Comparison of ENCODE assay signal across 27 mouse cellular contexts in genomic region chr15:98482701-98483100, GRCm38 (mm10). TPM values are rescaled to one million over a fixed set of nuclear protein-coding genes. Genes with fewer than 3 reads are reported as not detected.
DNase-seq lines count a peak whose midpoint lies in the region; ATAC-seq and TF ChIP-seq lines count a peak whose summit lies in the region.
"Had no signal": no experiment of that assay in that cellular context is flagged by ENCODE, and none has a peak within 500 bp of the region (broad histone marks: within the 10 kb centered on the region; RNA-seq: fewer than 3 reads in every experiment).

TSS of gene Lalba (minus strand) at chr15:98482721.

- no peak for TF ChIP-seq POLR2A in lung, adult 2 months (IDR thresholded peaks at IDR 0.05; ENCODE audit: borderline replicate concordance, extremely low read depth, low read depth, low read length)

- peak; percentile 25 for DNase-seq in adrenal gland, postnatal 14 days
- no peak for DNase-seq in adrenal gland, adult 8-10 months
- DNase-seq in heart, postnatal 0 days (ENCODE audit: low spot score), result no peak
- DNase-seq in heart, postnatal 25 days (ENCODE audit: low spot score), result no peak
- DNase-seq in lung, embryonic 14.5 days, result peak; percentile 16
- no peak for DNase-seq in lung, adult 2 months
- DNase-seq: adrenal gland, postnatal 10 days; cerebellum, adult 11-12 months; cerebellum, postnatal 14 days; embryo, embryonic 11 days; layer of hippocampus, adult 9-11 months; liver, embryonic 13.5 days; thymus, postnatal 36 days had no signal

- H3K4me1 ChIP-seq in heart, postnatal 0 days (ENCODE audit: control insufficient read depth, insufficient read depth), result no peaks in the 10 kb centered on the region
- no peaks in the 10 kb centered on the region for H3K4me1 ChIP-seq in lung, embryonic 14.5 days (ENCODE audit: insufficient read depth)
- H3K4me1 ChIP-seq in lung, adult 2 months (ENCODE audit: control insufficient read depth, insufficient read depth, low read length), result peaks cover 11% of the 10 kb centered on the region
- no peaks in the 10 kb centered on the region for H3K4me1 ChIP-seq in midbrain, embryonic 15.5 days
- H3K4me1 ChIP-seq: hindbrain, embryonic 15.5 days; intestine, embryonic 15.5 days; limb, embryonic 12.5 days; liver, embryonic 13.5 days; midbrain, embryonic 13.5 days; neural tube, embryonic 13.5 days had no signal

- TF ChIP-seq EP300 in heart, postnatal 0 days (IDR thresholded peaks at IDR 0.05; ENCODE audit: low read depth), result 0 out of 2 replicates have a peak, but pooled peaks have one; percentile 36

- no peak within 1 kb of the TSS for H3K4me3 ChIP-seq in heart, postnatal 0 days (ENCODE audit: low read depth, low read length)
- H3K4me3 ChIP-seq in lung, embryonic 14.5 days (ENCODE audit: low read depth, low read length), result no peak within 1 kb of the TSS
- H3K4me3 ChIP-seq in lung, adult 2 months (replicated peaks; ENCODE audit: extremely low read depth, low read depth, low read length), result no peak within 1 kb of the TSS
- H3K4me3 ChIP-seq in macrophage (ENCODE audit: inconsistent target), result no peak within 1 kb of the TSS
- H3K4me3 ChIP-seq in midbrain, embryonic 15.5 days, result no peak within 1 kb of the TSS
- H3K4me3 ChIP-seq: hindbrain, embryonic 15.5 days; intestine, embryonic 15.5 days; left cerebral cortex, adult 2 months; limb, embryonic 12.5 days; liver, embryonic 13.5 days; midbrain, embryonic 13.5 days; neural tube, embryonic 13.5 days had no signal

- no peak within 1 kb of the TSS for H3K4me2 ChIP-seq in heart, postnatal 0 days (ENCODE audit: low read depth, low read length)
- no peak within 1 kb of the TSS for H3K4me2 ChIP-seq in lung, embryonic 14.5 days
- no peak within 1 kb of the TSS for H3K4me2 ChIP-seq in midbrain, embryonic 15.5 days
- H3K4me2 ChIP-seq: hindbrain, embryonic 15.5 days; intestine, embryonic 15.5 days; limb, embryonic 12.5 days; liver, embryonic 13.5 days; midbrain, embryonic 13.5 days; neural tube, embryonic 13.5 days had no signal

- H3K9me3 ChIP-seq in heart, postnatal 0 days (replicated peaks; ENCODE audit: control insufficient read depth, low read length), result no peaks in the 10 kb centered on the region
- H3K9me3 ChIP-seq in lung, embryonic 14.5 days (ENCODE audit: low read depth, low read length), result no peaks in the 10 kb centered on the region
- no peaks in the 10 kb centered on the region for H3K9me3 ChIP-seq in midbrain, embryonic 15.5 days
- H3K9me3 ChIP-seq: hindbrain, embryonic 15.5 days; intestine, embryonic 15.5 days; limb, embryonic 12.5 days; liver, embryonic 13.5 days; midbrain, embryonic 13.5 days; neural tube, embryonic 13.5 days had no signal

- intact Hi-C loops in heart, postnatal 25 days (cut with DNase I), result no loop called here

- no peak for TF ChIP-seq CTCF in heart, postnatal 0 days (IDR thresholded peaks at IDR 0.05; ENCODE audit: low read depth)
- no peak for TF ChIP-seq CTCF in lung, embryonic 14.5 days (IDR thresholded peaks at IDR 0.05; ENCODE audit: low read depth)
- no peak for TF ChIP-seq CTCF in lung, adult 2 months (IDR thresholded peaks at IDR 0.05; ENCODE audit: insufficient read depth, low read length)

- H3K36me3 ChIP-seq in heart, postnatal 0 days (replicated peaks; ENCODE audit: control insufficient read depth, insufficient read depth, low read length), result no peaks in the 10 kb centered on the region
- no peaks in the 10 kb centered on the region for H3K36me3 ChIP-seq in lung, embryonic 14.5 days (ENCODE audit: insufficient read depth)
- H3K36me3 ChIP-seq in macrophage (ENCODE audit: inconsistent target), result no peaks in the 10 kb centered on the region
- no peaks in the 10 kb centered on the region for H3K36me3 ChIP-seq in midbrain, embryonic 15.5 days (replicated peaks)
- H3K36me3 ChIP-seq: hindbrain, embryonic 15.5 days; intestine, embryonic 15.5 days; limb, embryonic 12.5 days; liver, embryonic 13.5 days; midbrain, embryonic 13.5 days; neural tube, embryonic 13.5 days had no signal

- peak within 1 kb of the TSS; percentile 61 for H3K27ac ChIP-seq in heart, postnatal 0 days (ENCODE audit: low read depth)
- H3K27ac ChIP-seq in lung, embryonic 14.5 days (ENCODE audit: low read depth), result no peak within 1 kb of the TSS
- H3K27ac ChIP-seq in macrophage, result peak within 1 kb of the TSS; percentile 86
- H3K27ac ChIP-seq in midbrain, embryonic 15.5 days, result no peak within 1 kb of the TSS
- H3K27ac ChIP-seq: hindbrain, embryonic 15.5 days; intestine, embryonic 15.5 days; left cerebral cortex, adult 2 months; liver, embryonic 13.5 days; midbrain, embryonic 13.5 days; neural tube, embryonic 13.5 days had no signal

- H3K27me3 ChIP-seq in heart, postnatal 0 days (ENCODE audit: control insufficient read depth, insufficient read depth, low read length), result no peaks in the 10 kb centered on the region
- H3K27me3 ChIP-seq in lung, embryonic 14.5 days (ENCODE audit: insufficient read depth, low read length), result no peaks in the 10 kb centered on the region
- H3K27me3 ChIP-seq in midbrain, embryonic 15.5 days (replicated peaks), result no peaks in the 10 kb centered on the region
- H3K27me3 ChIP-seq: hindbrain, embryonic 15.5 days; intestine, embryonic 15.5 days; limb, embryonic 12.5 days; liver, embryonic 13.5 days; midbrain, embryonic 13.5 days; neural tube, embryonic 13.5 days had no signal

- ATAC-seq in heart, postnatal 0 days (ENCODE audit: insufficient read depth, low read depth), result no peak
- ATAC-seq in lung, embryonic 14.5 days (ENCODE audit: insufficient read depth), result no peak
- no peak for ATAC-seq in midbrain, embryonic 15.5 days (replicated peaks)
- ATAC-seq: forebrain, embryonic 16.5 days; intestine, embryonic 15.5 days; midbrain, embryonic 13.5 days; Patski had no signal

- 39% methylated on average over 3 of the region's 3 CpGs for WGBS in heart, postnatal 0 days
- WGBS in lung, embryonic 14.5 days, result 50% methylated on average over 3 of the region's 3 CpGs
- WGBS in lung, adult 2 months, result 39% methylated on average over 3 of the region's 3 CpGs
- WGBS in macrophage (ENCODE audit: missing documents), result 93% methylated on average over 3 of the region's 3 CpGs
- 56% methylated on average over 3 of the region's 3 CpGs for WGBS in midbrain, embryonic 15.5 days

- no peaks in the 10 kb centered on the region for H3K79me2 ChIP-seq in macrophage (ENCODE audit: inconsistent target)

- no peak within 1 kb of the TSS for H3K9ac ChIP-seq in heart, postnatal 0 days (replicated peaks; ENCODE audit: low read depth, low read length)
- H3K9ac ChIP-seq in lung, embryonic 14.5 days, result no peak within 1 kb of the TSS
- H3K9ac ChIP-seq in midbrain, embryonic 15.5 days, result no peak within 1 kb of the TSS
- H3K9ac ChIP-seq: hindbrain, embryonic 15.5 days; intestine, embryonic 15.5 days; limb, embryonic 12.5 days; liver, embryonic 13.5 days; midbrain, embryonic 13.5 days; neural tube, embryonic 13.5 days had no signal

RNA-seq across cellular contexts. Expression of gene Lalba, which starts in this region (rescaled TPM):
- not detected in 2 replicates for total RNA-seq in adrenal gland, postnatal 14 days (2021)
- not detected for total RNA-seq in adrenal gland, adult 8-10 months (2022)
- not detected in 2 replicates for total RNA-seq in heart, postnatal 0 days (2014; rRNA removed; ENCODE audit: low replicate concordance)
- 0.26 and 0.36 TPM in 2 replicates for polyA plus RNA-seq in heart, postnatal 0 days (2015; fragmentation: Nextera tagmentation; extraction: Ambion mirVana)
- total RNA-seq in heart, postnatal 25 days (2021), result not detected
- polyA plus RNA-seq in lung, embryonic 14.5 days (2014; fragmentation: Nextera tagmentation; extraction: Ambion mirVana), result 0.50 and 0.68 TPM in 2 replicates
- 0.39 TPM in 1 of 2 replicates, not detected in the other for polyA plus RNA-seq in lung, adult 2 months (2012; rRNA removed)
- not detected for total RNA-seq in macrophage (2018; cell fraction: chromatin; rRNA removed)
- not detected for total RNA-seq in macrophage (2018; cell fraction: cytosol; rRNA removed)
- total RNA-seq in macrophage (2018; cell fraction: nucleus; rRNA removed), result not detected
- polyA plus RNA-seq in macrophage (2018), result not detected in 3 replicates
- not detected in 2 replicates for polyA plus RNA-seq in midbrain, embryonic 15.5 days (2015; fragmentation: Nextera tagmentation; extraction: Ambion mirVana)
- total RNA-seq: gastrocnemius, postnatal 4 days; heart, postnatal 14 days; left cerebral cortex, adult 2 months; megakaryocyte, adult 5-6 weeks had no signal
- polyA plus RNA-seq: embryonic facial prominence, embryonic 14.5 days; forebrain, embryonic 16.5 days; hindbrain, embryonic 15.5 days; intestine, embryonic 15.5 days; liver, embryonic 13.5 days; midbrain, embryonic 13.5 days; neural tube, embryonic 13.5 days; Patski had no signal

Comparison
In these comparisons a context has a peak if more than half of its experiments do, and no peak if none do; other contexts are left out.
1. Peak in DNase-seq in adrenal gland, postnatal 14 days; RNA of the gene not detected or under 1 TPM.
2. Peak in DNase-seq in lung, embryonic 14.5 days; RNA of the gene not detected or under 1 TPM.
3. H3K27ac ChIP-seq: peak in heart, postnatal 0 days (single experiment) and macrophage (single experiment); none in lung, embryonic 14.5 days (single experiment) and midbrain, embryonic 15.5 days (single experiment).